Mouse (Mus musculus) cerebellum, adult 2 months (tissue): ENCODE data around the gene Ttc3. TPM values are rescaled to one million over a fixed set of nuclear protein-coding genes. Genes with fewer than 3 reads are reported as not detected.
A peak's percentile ranks its signal among the peaks of the same experiment; 100 is the strongest.

ENCODE experiments used
- DNase-seq, 2 experiments: peaks; one replicate each; pipeline ENCODE4 v3.0.0; 2021
- H3K27ac ChIP-seq: fragments of 200-500 bp; 2 replicates; pipeline ENCODE4 v1.5.1; 2012; ENCODE audit warnings: low read length, control low read depth, inconsistent platforms; ENCODE audit not compliant: insufficient read depth
- H3K27me3 ChIP-seq: fragments of 200-500 bp; 2 replicates; pipeline ENCODE4 v1.6.1; 2012; ENCODE audit warnings: inconsistent platforms, mild to moderate bottlenecking, low read length, moderate library complexity; ENCODE audit not compliant: control insufficient read depth, insufficient read depth
- H3K4me1 ChIP-seq: fragments of 200-500 bp; 2 replicates; pipeline ENCODE4 v1.6.1; 2011; ENCODE audit warnings: low read length; ENCODE audit not compliant: control insufficient read depth, insufficient read depth
- H3K4me3 ChIP-seq: fragments of 200-500 bp; replicated peaks from 2 replicates; pipeline ENCODE3; 2011; ENCODE audit warnings: mild to moderate bottlenecking, low read depth, low read length, control low read depth; ENCODE audit not compliant: insufficient read depth
- CTCF ChIP-seq: fragments of 200-500 bp; IDR thresholded peaks from 2 replicates; pipeline ENCODE4 v1.5.1; 2011; ENCODE audit warnings: low read depth, mild to moderate bottlenecking, control low read depth, low read length, moderate library complexity, borderline replicate concordance; ENCODE audit not compliant: insufficient read depth
- POLR2A ChIP-seq: fragments of 200-500 bp; IDR thresholded peaks from 2 replicates; pipeline ENCODE4 v1.6.1; 2011; ENCODE audit warnings: low read length, control low read depth, borderline replicate concordance; ENCODE audit not compliant: insufficient read depth
- WGBS: fragments of 180-500 bp; shearing (Covaris S2); methylation state at CpG from one replicate; pipeline ENCODE4 v1.1.7; 2018; 5-methylcytosine and 5-hydroxymethylcytosine counted together
- polyA plus RNA-seq: library from polyadenylated mRNA; depleted of rRNA; stranded (reverse); fragments of >200 nt; gene quantifications from 2 replicates; pipeline ENCODE4 v1.2.3, GENCODE M21; 2012

Ttc3 gene
- polyA plus RNA-seq, 1 experiment = 301 TPM

DNA sequence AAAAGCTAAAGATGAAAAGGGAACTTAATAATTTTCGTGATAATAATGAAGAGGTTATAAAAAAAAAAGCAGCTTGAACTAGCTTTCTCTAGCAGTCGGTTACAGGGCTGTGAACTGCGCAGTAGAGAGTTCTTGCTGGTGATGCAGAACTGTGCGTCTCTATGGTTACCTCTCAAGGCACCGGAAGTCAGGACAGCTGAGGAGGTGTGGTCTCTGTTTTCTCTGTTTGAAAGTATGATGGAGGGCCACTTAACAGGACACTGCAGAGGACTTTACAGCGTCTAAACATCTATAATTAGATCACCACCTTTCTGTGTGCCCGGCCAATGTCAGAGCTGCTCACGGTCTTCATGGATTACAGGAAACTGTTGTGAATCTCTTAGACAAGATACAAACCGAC lies 16.0 kb upstream of the Ttc3 start:
- H3K27me3 ChIP-seq = no peaks in the 10 kb centered on the region
- no peak overlapping the region for H3K27ac ChIP-seq
- no peak overlapping the region for H3K4me3 ChIP-seq
- 62% methylated on average over 9 of the region's 9 CpGs for WGBS
- no peaks in the 10 kb centered on the region for H3K4me1 ChIP-seq
- TF ChIP-seq CTCF (no peak), POLR2A (no peak)
- no peak for DNase-seq

DNA sequence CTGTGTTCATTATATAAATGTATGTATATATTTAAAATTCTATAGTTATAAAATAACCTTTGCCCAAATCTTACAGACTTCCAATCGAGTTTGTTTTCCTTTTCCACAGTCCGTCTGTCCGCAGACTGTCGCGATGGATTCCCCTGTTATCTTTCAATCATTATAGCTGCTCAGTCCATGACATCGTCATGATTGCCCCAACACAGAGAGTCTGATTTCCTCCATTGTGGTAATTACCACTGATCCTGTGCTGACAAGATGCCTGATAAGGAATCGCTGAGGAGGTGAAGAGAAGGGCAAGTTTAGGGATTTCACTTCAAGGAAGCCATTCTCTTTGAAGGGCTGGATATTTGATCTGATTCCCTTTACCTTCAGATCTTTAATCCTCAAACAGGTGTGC lies 14.4 kb upstream of the Ttc3 start:
- 82% methylated on average over 7 of the region's 7 CpGs for WGBS
- no peaks in the 10 kb centered on the region for H3K27me3 ChIP-seq

DNA sequence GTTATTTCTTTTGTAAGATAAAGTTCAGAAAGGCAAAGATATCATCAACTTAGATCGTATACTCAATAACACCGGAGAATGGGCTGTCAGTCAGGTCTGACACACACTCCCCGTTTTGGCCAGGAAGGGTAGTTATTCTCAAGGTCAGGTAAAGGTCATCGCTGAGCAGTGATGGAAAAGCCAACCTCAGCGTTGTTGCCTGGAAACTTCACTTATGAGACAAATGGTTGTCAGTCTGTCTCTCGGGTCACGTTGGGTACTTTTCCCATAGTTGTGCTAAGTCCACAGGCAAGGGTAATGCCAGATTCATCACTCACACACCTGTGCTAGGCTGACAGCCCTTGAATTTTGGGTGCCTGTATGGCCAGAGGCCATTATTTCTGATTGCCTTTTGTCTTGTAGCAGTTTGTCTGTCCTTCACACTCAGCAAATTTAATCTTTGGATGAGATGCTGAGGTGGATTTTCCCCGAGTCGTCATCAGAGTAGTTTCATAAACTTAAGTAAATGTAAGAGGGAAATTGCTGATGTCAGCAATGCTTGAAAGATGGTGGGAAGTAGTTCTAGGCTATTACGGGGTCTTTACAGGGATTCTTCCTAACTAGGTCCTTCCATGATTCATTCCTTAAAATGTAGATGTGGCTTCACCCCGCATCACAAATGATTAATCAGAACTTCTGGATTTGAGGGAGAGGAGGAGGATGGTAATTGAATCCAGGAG lies 13.5 kb upstream of the Ttc3 start:
- Histone ChIP-seq H3K4me3 (no peak overlapping the region), H3K27ac (no peak overlapping the region), H3K4me1 (peaks cover 2% of the 10 kb centered on the region; the same call in 1 of the 2 replicates), H3K27me3 (no peaks in the 10 kb centered on the region)
- WGBS = 85% methylated on average over 11 of the region's 11 CpGs
- DNase-seq = no peak
- TF ChIP-seq CTCF (no peak), POLR2A (no peak)

More for the DNA sequence above, 14.4 kb upstream of the Ttc3 start:
- Histone ChIP-seq H3K4me1 (no peaks in the 10 kb centered on the region), H3K27ac (no peak overlapping the region), H3K4me3 (no peak overlapping the region)
- TF ChIP-seq CTCF (no peak), POLR2A (no peak)
- DNase-seq = no peak

DNA sequence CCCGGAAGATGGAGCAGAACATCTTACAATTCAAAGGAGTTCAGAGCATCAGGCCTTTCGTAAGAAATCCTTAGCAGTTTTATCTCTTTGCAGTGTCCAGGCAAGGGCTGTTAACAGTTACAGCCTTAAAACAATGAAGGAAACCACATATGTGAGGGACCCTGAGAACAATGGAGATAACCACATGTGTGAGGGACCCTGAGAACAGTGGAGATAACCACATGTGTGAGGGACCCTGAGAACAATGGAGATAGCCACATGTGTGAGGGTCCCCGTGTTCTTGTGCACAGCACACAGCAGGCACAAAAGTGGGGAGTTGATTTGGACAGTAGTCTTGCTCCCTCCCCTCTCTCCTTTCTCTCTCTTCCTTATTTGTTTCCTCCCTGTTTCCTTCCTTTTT lies 12.3 kb upstream of the Ttc3 start:
- no peak overlapping the region for H3K27ac ChIP-seq
- no peaks in the 10 kb centered on the region for H3K27me3 ChIP-seq
- no peak for DNase-seq
- TF ChIP-seq POLR2A (no peak), CTCF (no peak)
- WGBS = 92% methylated on average over 3 of the region's 3 CpGs
- peaks cover 5% of the 10 kb centered on the region for H3K4me1 ChIP-seq
- no peak overlapping the region for H3K4me3 ChIP-seq

DNA sequence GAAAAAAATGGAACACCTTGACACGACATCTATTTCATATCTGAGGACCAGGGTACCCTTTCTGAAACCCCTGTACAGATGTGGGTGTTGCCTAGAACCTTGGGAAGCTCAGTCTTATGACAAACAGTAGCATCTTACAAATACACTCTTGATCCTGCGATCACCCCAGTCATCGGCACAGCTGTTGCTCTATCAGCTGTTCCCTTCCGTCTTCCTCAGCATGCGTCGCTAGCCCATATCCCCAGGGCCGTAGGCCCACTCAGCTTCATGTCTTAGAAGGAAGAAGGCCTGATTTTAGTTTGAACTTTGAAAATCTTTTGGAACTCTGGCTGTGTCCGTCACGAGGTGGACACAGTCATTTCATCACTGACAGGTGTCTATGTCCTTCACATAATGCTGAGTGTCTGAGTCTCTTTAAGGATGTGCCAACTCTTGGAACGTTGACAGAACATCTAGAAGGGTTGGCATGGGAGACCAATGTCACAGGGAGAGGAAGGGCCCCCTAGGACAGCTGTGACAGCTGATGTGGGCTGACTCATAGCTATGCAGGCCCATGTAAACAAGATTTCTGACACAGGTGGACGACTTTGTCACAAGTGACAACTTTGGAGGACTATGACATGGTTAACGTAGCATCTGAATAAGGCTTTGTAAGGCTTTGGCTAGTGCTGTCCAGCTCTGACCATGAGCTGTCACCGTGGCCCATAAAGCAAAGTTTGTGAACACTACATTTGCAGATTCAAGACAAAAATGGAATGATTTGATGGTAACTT lies 9.7 kb upstream of the Ttc3 start:
- DNase-seq = no peak
- Histone ChIP-seq H3K4me3 (no peak overlapping the region), H3K27ac (no peak overlapping the region), H3K4me1 (peaks cover 5% of the 10 kb centered on the region), H3K27me3 (no peaks in the 10 kb centered on the region)
- TF ChIP-seq POLR2A (no peak), CTCF (no peak)
- WGBS = 67% methylated on average over 13 of the region's 13 CpGs

DNA sequence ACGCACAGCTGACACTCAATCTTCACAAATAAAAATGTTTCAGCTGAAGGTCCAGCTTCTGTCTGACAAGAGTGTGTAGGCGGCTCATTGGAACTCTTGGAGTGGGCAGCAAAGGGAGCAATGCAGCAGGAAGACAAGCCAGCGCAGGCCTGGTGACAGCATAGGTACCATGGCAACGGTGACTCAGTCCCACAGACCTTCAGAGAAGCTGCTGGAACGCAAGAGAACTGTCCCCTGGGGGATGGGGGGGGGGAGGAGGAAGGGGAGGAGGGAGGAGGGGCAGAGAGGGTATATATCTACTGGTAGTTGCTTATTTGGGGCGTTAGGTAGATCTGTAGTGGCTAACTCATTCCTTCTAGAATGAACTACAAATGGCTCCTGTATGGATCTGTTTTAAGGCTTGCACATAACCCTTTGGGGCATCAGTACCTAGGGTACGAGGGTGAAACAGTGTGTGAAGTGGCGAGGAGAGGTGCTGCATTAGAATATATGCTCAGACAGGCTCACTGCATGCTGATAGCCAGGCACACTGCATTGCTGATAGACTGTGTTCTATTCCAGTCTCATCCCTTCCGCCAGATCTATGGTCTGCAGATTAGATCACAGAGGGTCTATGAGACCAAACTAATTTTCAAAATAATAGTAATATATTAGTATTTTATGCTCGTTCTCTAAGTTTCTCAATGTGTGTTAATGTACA lies 8.1 kb upstream of the Ttc3 start:
- no peaks in the 10 kb centered on the region for H3K27me3 ChIP-seq
- peaks cover 5% of the 10 kb centered on the region for H3K4me1 ChIP-seq
- TF ChIP-seq CTCF (no peak), POLR2A (no peak)
- H3K27ac ChIP-seq = no peak overlapping the region
- 40% methylated on average over 10 of the region's 10 CpGs for WGBS
- peak; percentile 53 to 78 for DNase-seq
- no peak overlapping the region for H3K4me3 ChIP-seq

DNA sequence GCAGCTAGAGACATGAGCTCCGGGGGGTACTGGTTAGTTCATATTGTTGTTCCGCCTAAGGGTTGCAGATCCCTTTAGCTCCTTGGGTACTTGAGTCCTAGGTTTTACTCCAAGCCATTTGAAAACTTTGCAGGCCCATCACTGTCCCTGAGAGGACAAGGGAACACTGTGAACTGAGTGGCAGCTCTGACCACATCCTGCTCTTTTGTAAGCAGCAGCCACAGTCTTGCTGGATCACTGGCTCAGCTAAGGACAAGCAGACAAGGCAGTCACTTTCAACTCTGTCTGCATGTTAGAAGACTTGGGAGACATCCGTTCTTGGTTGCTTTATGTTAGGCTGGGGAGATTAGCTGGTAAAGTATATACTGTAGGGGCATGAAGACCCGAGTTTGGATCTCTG lies 6.6 kb upstream of the Ttc3 start:
- TF ChIP-seq CTCF (no peak), POLR2A (no peak)
- Histone ChIP-seq H3K27ac (no peak overlapping the region), H3K4me3 (no peak overlapping the region), H3K4me1 (peaks cover 5% of the 10 kb centered on the region), H3K27me3 (no peaks in the 10 kb centered on the region)
- WGBS = 88% methylated on average over 4 of the region's 4 CpGs
- no peak for DNase-seq
